Mouse (Mus musculus) erythroid progenitor cell, adult 5-6 weeks (primary cell): ENCODE results near the gene Pdia6. TPM values are rescaled to one million over a fixed set of nuclear protein-coding genes. Genes with fewer than 3 reads are reported as not detected.

Source experiments
- ATAC-seq: replicated peaks from 2 replicates; pipeline ENCODE4 v1.8.0; 2016; ENCODE audit warnings: moderate number of reproducible peaks, mild to moderate bottlenecking, moderate TSS enrichment, inconsistent platforms; ENCODE audit not compliant: poor library complexity, low FRiP score, severe bottlenecking
- total RNA-seq, 2 experiments: library from RNA; stranded (forward) in 1 of 2; stranded (reverse) in 1 of 2; fragments of 150-400 nt in 1 of 2; fragments of 186-747, 209-891 nt in 1 of 2; gene quantifications; 2 replicates each; pipeline versions ENCODE4 v1.2.3 to v1.2.4; 2015 to 2017; ENCODE audit warnings: low replicate concordance in 2 of 2

The Pdia6 gene
- total RNA-seq, 2 experiments from 2014 or later, result 54.5 to 57.5 TPM

GRCm38 (mm10) chr12:17324549-17325470 is 58.5 kb downstream of the Pdia6 start:
- no peak for ATAC-seq

- no peak for ATAC-seq
These were observed 62.9 kb downstream of the Pdia6 start, which contains the start of gene Atp6v1c2 for GRCm38 (mm10) chr12:17329259-17329658. Gene Atp6v1c2, minus strand, starts transcription at chr12:17329359.

GRCm38 (mm10) chr12:17333459-17333858 is 67.1 kb downstream of the Pdia6 start:
- no peak for ATAC-seq

Other genes starting within 250 kb of the Pdia6 start
- gene Kcnf1, start 89.7 kb upstream of the Pdia6 start, total RNA-seq (2015; ENCODE audit: low replicate concordance), result not detected in 2 replicates
- not detected in 2 replicates for gene Kcnf1, start 89.7 kb upstream of the Pdia6 start, total RNA-seq (2017; ENCODE audit: low replicate concordance)
- gene Atp6v1c2, start 62.8 kb downstream of the Pdia6 start, total RNA-seq (2015; ENCODE audit: low replicate concordance), result not detected in 2 replicates
- gene Atp6v1c2, start 62.8 kb downstream of the Pdia6 start, total RNA-seq (2017; ENCODE audit: low replicate concordance), result not detected in 2 replicates
- 4.2 and 8.6 TPM in 2 replicates for gene Nol10, start 81.9 kb downstream of the Pdia6 start, total RNA-seq (2015; ENCODE audit: low replicate concordance)
- gene Nol10, start 81.9 kb downstream of the Pdia6 start, total RNA-seq (2017; ENCODE audit: low replicate concordance), result 3.1 and 5.6 TPM in 2 replicates